ENCODE assay signal across 28 mouse cellular contexts in genomic region chr8:84874339-84874738, GRCm38 (mm10). TPM values are rescaled to one million over a fixed set of nuclear protein-coding genes. Genes with fewer than 3 reads are reported as not detected.
DNase-seq lines count a peak whose midpoint lies in the region; ATAC-seq lines count a peak whose summit lies in the region.
"Had no signal": no experiment of that assay in that cellular context is flagged by ENCODE, and none has a peak within 500 bp of the region (broad histone marks: within the 10 kb centered on the region; RNA-seq: fewer than 3 reads in every experiment).

No protein-coding gene starts in this region.

- peaks cover 29% of the 10 kb centered on the region for H3K4me1 ChIP-seq in liver, embryonic 11.5 days (replicated peaks; ENCODE audit: control insufficient read depth, insufficient read depth, low read length)
- peaks cover 66% of the 10 kb centered on the region for H3K4me1 ChIP-seq in liver, embryonic 12.5 days
- peaks cover 59% of the 10 kb centered on the region for H3K4me1 ChIP-seq in liver, embryonic 15.5 days (replicated peaks)

- no peak overlapping the region for H3K9ac ChIP-seq in liver, embryonic 11.5 days (ENCODE audit: low read depth, low read length)
- no peak overlapping the region for H3K9ac ChIP-seq in liver, embryonic 12.5 days
- no peak overlapping the region for H3K9ac ChIP-seq in liver, embryonic 15.5 days
- H3K9ac ChIP-seq: embryonic facial prominence, embryonic 12.5 days; embryonic facial prominence, embryonic 15.5 days; forebrain, embryonic 12.5 days; heart, embryonic 12.5 days; heart, embryonic 15.5 days; hindbrain, embryonic 13.5 days had no signal

- no peak overlapping the region for H3K4me3 ChIP-seq in liver, embryonic 11.5 days (ENCODE audit: low read depth, low read length)
- H3K4me3 ChIP-seq in liver, embryonic 12.5 days, result no peak overlapping the region
- H3K4me3 ChIP-seq in liver, embryonic 15.5 days (replicated peaks), result no peak overlapping the region
- H3K4me3 ChIP-seq: embryonic facial prominence, embryonic 12.5 days; embryonic facial prominence, embryonic 15.5 days; forebrain, embryonic 12.5 days; forebrain, embryonic 15.5 days; heart, embryonic 12.5 days; heart, embryonic 15.5 days; hindbrain, embryonic 10.5 days; hindbrain, embryonic 13.5 days had no signal

- WGBS in liver, embryonic 11.5 days, result 69% methylated on average over 3 of the region's 3 CpGs
- WGBS in liver, embryonic 12.5 days (ENCODE audit: insufficient replicate concordance), result 64% methylated on average over 3 of the region's 3 CpGs
- 50% methylated on average over 3 of the region's 3 CpGs for WGBS in liver, embryonic 15.5 days (ENCODE audit: insufficient replicate concordance)

- no peak for DNase-seq in liver, embryonic 11.5 days (ENCODE audit: low spot score)
- no peak for DNase-seq in liver
- DNase-seq in urinary bladder, adult 2 months (ENCODE audit: low spot score), result no peak
- DNase-seq in B cell, adult 2 months, result no peak
- no peak for DNase-seq in adrenal gland, postnatal 36 days
- DNase-seq: adrenal gland, adult 8-10 months; adrenal gland, postnatal 25 days; cerebellum, adult 18-20 months; cerebellum, adult 9-10 months; cerebellum, postnatal 14 days; gastrocnemius, postnatal 25 days; heart, adult 18-20 months; heart, postnatal 10 days; heart, postnatal 36 days had no signal

- H3K27ac ChIP-seq in liver, embryonic 11.5 days (ENCODE audit: low read depth, low read length), result peak overlapping the region; percentile 43; the same call in 1 of the 2 replicates
- H3K27ac ChIP-seq in liver, embryonic 12.5 days, result peak overlapping the region; percentile 76
- peak overlapping the region; percentile 63 for H3K27ac ChIP-seq in liver, embryonic 15.5 days (replicated peaks)
- H3K27ac ChIP-seq: embryonic facial prominence, embryonic 12.5 days; embryonic facial prominence, embryonic 15.5 days; forebrain, embryonic 12.5 days; forebrain, embryonic 15.5 days; heart, embryonic 15.5 days; hindbrain, embryonic 10.5 days; hindbrain, embryonic 13.5 days had no signal

- no peaks in the 10 kb centered on the region for H3K9me3 ChIP-seq in liver, embryonic 11.5 days (ENCODE audit: control insufficient read depth, low read length)
- H3K9me3 ChIP-seq in liver, embryonic 12.5 days (replicated peaks), result no peaks in the 10 kb centered on the region
- no peaks in the 10 kb centered on the region for H3K9me3 ChIP-seq in liver, embryonic 15.5 days (replicated peaks)
- H3K9me3 ChIP-seq: embryonic facial prominence, embryonic 12.5 days; embryonic facial prominence, embryonic 15.5 days; forebrain, embryonic 12.5 days; forebrain, embryonic 15.5 days; heart, embryonic 12.5 days; heart, embryonic 15.5 days; hindbrain, embryonic 10.5 days; hindbrain, embryonic 13.5 days had no signal

- H3K36me3 ChIP-seq in liver, embryonic 11.5 days (ENCODE audit: control insufficient read depth, insufficient read depth, low read length), result 0 out of 2 replicates have a peak, but pooled peaks cover 2% of the 10 kb centered on the region
- peaks cover 25% of the 10 kb centered on the region for H3K36me3 ChIP-seq in liver, embryonic 12.5 days
- peaks cover 18% of the 10 kb centered on the region for H3K36me3 ChIP-seq in liver, embryonic 15.5 days (replicated peaks)
- H3K36me3 ChIP-seq: heart, embryonic 15.5 days had no signal

- no peaks in the 10 kb centered on the region for H3K27me3 ChIP-seq in liver, embryonic 11.5 days (replicated peaks; ENCODE audit: control insufficient read depth, insufficient read depth, low read length)
- H3K27me3 ChIP-seq in liver, embryonic 12.5 days (replicated peaks), result no peaks in the 10 kb centered on the region
- H3K27me3 ChIP-seq in liver, embryonic 15.5 days, result no peaks in the 10 kb centered on the region
- H3K27me3 ChIP-seq: CH12.LX; embryonic facial prominence, embryonic 15.5 days; forebrain, embryonic 15.5 days; heart, embryonic 15.5 days had no signal

- no peak for ATAC-seq in liver, embryonic 11.5 days (replicated peaks; ENCODE audit: low FRiP score)
- 0 out of 2 replicates have a peak, but pooled peaks have one; percentile 19 for ATAC-seq in liver, embryonic 12.5 days
- no peak for ATAC-seq in liver, embryonic 15.5 days (ENCODE audit: insufficient read depth)
- ATAC-seq: activated CD4-positive, CD25-positive, alpha-beta regulatory T cell, adult 4 months; forebrain, embryonic 15.5 days; hindbrain, embryonic 16.5 days had no signal

- H3K4me2 ChIP-seq in liver, embryonic 11.5 days, result no peak overlapping the region; the same call in 1 of the 2 replicates
- peak overlapping the region; percentile 23; the same call in 1 of the 2 replicates for H3K4me2 ChIP-seq in liver, embryonic 12.5 days
- H3K4me2 ChIP-seq in liver, embryonic 15.5 days, result no peak overlapping the region
- H3K4me2 ChIP-seq: embryonic facial prominence, embryonic 12.5 days; embryonic facial prominence, embryonic 15.5 days; forebrain, embryonic 12.5 days; forebrain, embryonic 15.5 days; heart, embryonic 12.5 days; heart, embryonic 15.5 days; hindbrain, embryonic 13.5 days had no signal

RNA-seq across cellular contexts. Expression of gene Syce2, which starts 2.4 kb away (rescaled TPM):
- 144 and 160 TPM in 2 replicates for polyA plus RNA-seq in liver, embryonic 11.5 days (2014; fragmentation: Nextera tagmentation; extraction: Ambion mirVana)
- 110 TPM in 2 replicates for polyA plus RNA-seq in liver, embryonic 12.5 days (2016; fragmentation: Nextera tagmentation; extraction: Ambion mirVana)
- 50.1 and 55.0 TPM in 2 replicates for polyA plus RNA-seq in liver, embryonic 15.5 days (2015; fragmentation: Nextera tagmentation; extraction: Ambion mirVana)
- 2.8 and 3.2 TPM in 2 replicates for polyA plus RNA-seq in urinary bladder, adult 2 months (2012; rRNA removed)
- total RNA-seq in adrenal gland, postnatal 36 days (2021), result 10 to 100 TPM in 1 of 2 experiments, 1 to 10 TPM in 1; 8.7 to 11.5 TPM
- total RNA-seq: CH12.LX had no signal

RNA-seq across cellular contexts. Expression of gene Farsa, which starts 17.6 kb away (rescaled TPM):
- polyA plus RNA-seq in liver, embryonic 11.5 days (2014; fragmentation: Nextera tagmentation; extraction: Ambion mirVana), result 130 TPM in 2 replicates
- 96.3 and 98.6 TPM in 2 replicates for polyA plus RNA-seq in liver, embryonic 12.5 days (2016; fragmentation: Nextera tagmentation; extraction: Ambion mirVana)
- 58.8 and 61.9 TPM in 2 replicates for polyA plus RNA-seq in liver, embryonic 15.5 days (2015; fragmentation: Nextera tagmentation; extraction: Ambion mirVana)
- polyA plus RNA-seq in urinary bladder, adult 2 months (2012; rRNA removed), result 39.2 and 51.4 TPM in 2 replicates
- total RNA-seq in adrenal gland, postnatal 36 days (2021), result 10 to 100 TPM; 62.1 to 69.2 TPM

RNA-seq across cellular contexts. Expression of gene Gcdh, which starts 19.4 kb away (rescaled TPM):
- 53.5 and 56.7 TPM in 2 replicates for polyA plus RNA-seq in liver, embryonic 11.5 days (2014; fragmentation: Nextera tagmentation; extraction: Ambion mirVana)
- polyA plus RNA-seq in liver, embryonic 12.5 days (2016; fragmentation: Nextera tagmentation; extraction: Ambion mirVana), result 41.1 and 44.3 TPM in 2 replicates
- 55.1 and 67.9 TPM in 2 replicates for polyA plus RNA-seq in liver, embryonic 15.5 days (2015; fragmentation: Nextera tagmentation; extraction: Ambion mirVana)
- 31.4 and 33.1 TPM in 2 replicates for polyA plus RNA-seq in urinary bladder, adult 2 months (2012; rRNA removed)
- total RNA-seq in adrenal gland, postnatal 36 days (2021), result 10 to 100 TPM; 41.9 to 53.8 TPM

RNA-seq across cellular contexts. Expression of gene Klf1, which starts 27.4 kb away (rescaled TPM):
- 458 and 504 TPM in 2 replicates for polyA plus RNA-seq in liver, embryonic 11.5 days (2014; fragmentation: Nextera tagmentation; extraction: Ambion mirVana)
- polyA plus RNA-seq in liver, embryonic 12.5 days (2016; fragmentation: Nextera tagmentation; extraction: Ambion mirVana), result 517 and 552 TPM in 2 replicates
- 443 and 534 TPM in 2 replicates for polyA plus RNA-seq in liver, embryonic 15.5 days (2015; fragmentation: Nextera tagmentation; extraction: Ambion mirVana)
- polyA plus RNA-seq in urinary bladder, adult 2 months (2012; rRNA removed), result 0.15 TPM in 2 replicates
- total RNA-seq in adrenal gland, postnatal 36 days (2021), result under 1 TPM in 1 of 2 experiments, not detected in 1; 0.20 TPM
- total RNA-seq: gastrocnemius, adult 8-10 months; gastrocnemius, postnatal 25 days; heart, adult 18-20 months; heart, postnatal 36 days had no signal

RNA-seq across cellular contexts. Expression of gene Calr, which starts 27.6 kb away (rescaled TPM):
- 860 and 893 TPM in 2 replicates for polyA plus RNA-seq in liver, embryonic 11.5 days (2014; fragmentation: Nextera tagmentation; extraction: Ambion mirVana)
- polyA plus RNA-seq in liver, embryonic 12.5 days (2016; fragmentation: Nextera tagmentation; extraction: Ambion mirVana), result 590 and 610 TPM in 2 replicates
- polyA plus RNA-seq in liver, embryonic 15.5 days (2015; fragmentation: Nextera tagmentation; extraction: Ambion mirVana), result 471 and 504 TPM in 2 replicates
- 362 and 430 TPM in 2 replicates for polyA plus RNA-seq in urinary bladder, adult 2 months (2012; rRNA removed)
- total RNA-seq in adrenal gland, postnatal 36 days (2021), result 100 to 1,000 TPM; 569 to 727 TPM

Comparison
In these comparisons a context has a peak if more than half of its experiments do, and no peak if none do; other contexts are left out.
1. RNA of gene Syce2, which starts 2.4 kb away (polyA plus RNA-seq): 144 to 160 TPM in liver, embryonic 11.5 days, 110 TPM in liver, embryonic 12.5 days and 50.1 to 55.0 TPM in liver, embryonic 15.5 days; 2.8 to 3.2 TPM in urinary bladder, adult 2 months; every median in the first group is over 10 times any median in the second.
2. Peak in every context shown above with its lines, with median percentiles within 50 percentile points of each other: H3K27ac ChIP-seq.